Mouse (Mus musculus) adrenal gland, postnatal 10 days (tissue): ENCODE measurements around the gene Spryd7. TPM values are rescaled to one million over a fixed set of nuclear protein-coding genes. Genes with fewer than 3 reads are reported as not detected.
"Not testable (repeated sequence)": the region's sequence is repeated elsewhere in the genome, so short reads cannot be mapped to it uniquely, and the experiment has no call there.

Experiments used
- DNase-seq: peaks from one replicate; pipeline ENCODE4 v3.0.0; 2021; ENCODE audit warnings: mixed read lengths
- long read RNA-seq, 2 experiments: library from polyadenylated mRNA; stranded (forward); transcript quantifications; one replicate each; pipeline ENCODE4 v2.0.0; 2021
- total RNA-seq, 2 experiments: library from RNA; stranded (reverse); gene quantifications; 2 replicates each; pipeline ENCODE4 v1.2.3; 2021

The Spryd7 gene
- 10 to 100 TPM; 17.2 to 18.8 TPM for total RNA-seq
- long read RNA-seq, experiment 1, full-length matches to known transcripts = 30 of 38 reads
- long read RNA-seq, experiment 1, partial matches to known transcripts = 4 of 38 reads
- long read RNA-seq, experiment 1, other reads (novel, unspliced or antisense) = 4 of 38 reads
- long read RNA-seq, experiment 2, full-length matches to known transcripts = 12 of 19 reads
- long read RNA-seq, experiment 2, partial matches to known transcripts = 7 of 19 reads
- long read RNA-seq, experiment 2, other reads (novel, unspliced or antisense) = 0 of 19 reads

DNA sequence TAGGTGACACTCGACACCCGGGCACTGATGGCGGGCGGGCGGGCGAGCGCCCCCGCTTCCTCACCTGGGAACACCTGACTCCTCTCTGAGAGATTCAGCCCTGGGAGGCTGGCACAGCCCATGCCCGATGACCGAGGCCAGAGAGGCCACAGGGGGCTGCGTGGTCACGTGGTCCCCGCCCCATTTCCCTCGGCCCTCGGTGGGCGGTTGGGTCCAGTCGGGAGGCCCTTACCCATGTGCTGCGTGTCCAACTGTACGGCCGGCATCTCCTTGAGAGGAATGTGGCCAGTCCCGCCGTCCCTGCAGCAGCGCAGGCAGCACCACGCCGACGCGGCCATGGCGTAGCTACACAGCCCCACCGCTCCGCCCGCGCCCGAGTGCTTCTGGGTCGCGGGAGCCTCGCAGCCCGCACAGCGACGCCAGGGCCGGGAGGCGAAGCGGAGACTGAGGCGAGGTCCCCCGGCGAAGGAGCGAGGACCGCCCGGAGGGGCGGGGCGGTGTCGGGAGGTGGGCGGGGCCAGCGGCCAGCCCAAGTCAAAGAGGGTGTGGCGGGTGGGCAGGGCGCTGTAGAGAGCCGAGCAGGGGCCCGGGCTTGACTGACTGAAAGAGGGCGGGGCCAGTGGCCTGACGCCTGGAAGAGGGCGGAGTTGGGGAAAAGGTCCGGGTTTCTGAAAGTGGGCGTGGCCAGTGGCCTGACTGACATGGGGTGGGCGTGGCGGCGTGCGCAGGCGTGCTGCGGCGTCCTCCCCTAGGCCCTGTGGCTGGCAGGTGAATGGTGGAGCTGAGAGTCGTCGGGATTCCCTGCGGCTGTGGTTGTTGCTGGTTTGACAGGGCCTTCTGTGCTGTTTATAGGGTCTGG, at the start of gene Spryd7:
Gene Spryd7 (minus strand): TSS at position 598 of the 859 bp plus-strand sequence.
- peak; percentile 97 for DNase-seq

DNA sequence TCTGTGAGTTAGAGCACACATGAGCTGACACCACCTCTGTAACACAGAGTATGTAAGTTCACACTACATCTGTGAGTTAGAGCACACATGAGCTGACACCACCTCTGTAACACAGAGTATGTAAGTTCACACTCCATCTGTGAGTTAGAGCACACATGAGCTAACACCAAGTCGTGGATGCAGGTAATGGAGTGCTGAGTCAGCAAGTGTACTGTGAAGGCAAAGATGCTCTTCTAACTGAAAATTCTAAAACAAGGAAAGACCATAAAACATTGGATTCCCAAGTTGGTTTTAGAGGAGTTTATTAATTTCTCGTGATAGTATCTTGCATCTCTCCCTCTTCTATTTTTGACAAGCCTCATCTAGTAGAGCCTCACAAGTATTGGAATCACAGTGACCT, 49.4 kb upstream of the Spryd7 start:
- not testable (repeated sequence) for DNase-seq

DNA sequence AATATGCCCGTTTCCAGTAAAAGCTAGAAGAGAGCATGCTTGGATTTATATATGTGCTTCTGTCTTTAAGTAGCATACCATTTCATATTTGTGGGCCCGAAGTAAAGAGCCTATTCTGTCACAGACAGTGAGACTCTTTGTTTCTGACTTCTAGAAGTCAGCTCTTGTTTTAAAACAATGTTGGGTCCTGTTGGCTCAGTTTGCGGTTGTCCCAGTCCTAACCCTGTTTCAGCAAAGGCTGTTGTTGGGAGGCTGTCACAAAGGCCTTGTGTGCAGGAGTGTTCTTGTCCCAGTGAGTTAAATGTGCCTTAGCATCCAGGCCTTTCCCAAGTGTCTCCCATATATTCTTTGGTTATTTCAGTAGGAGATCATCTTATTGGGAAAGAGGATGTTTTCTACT, 47.4 kb upstream of the Spryd7 start:
- no peak for DNase-seq

DNA sequence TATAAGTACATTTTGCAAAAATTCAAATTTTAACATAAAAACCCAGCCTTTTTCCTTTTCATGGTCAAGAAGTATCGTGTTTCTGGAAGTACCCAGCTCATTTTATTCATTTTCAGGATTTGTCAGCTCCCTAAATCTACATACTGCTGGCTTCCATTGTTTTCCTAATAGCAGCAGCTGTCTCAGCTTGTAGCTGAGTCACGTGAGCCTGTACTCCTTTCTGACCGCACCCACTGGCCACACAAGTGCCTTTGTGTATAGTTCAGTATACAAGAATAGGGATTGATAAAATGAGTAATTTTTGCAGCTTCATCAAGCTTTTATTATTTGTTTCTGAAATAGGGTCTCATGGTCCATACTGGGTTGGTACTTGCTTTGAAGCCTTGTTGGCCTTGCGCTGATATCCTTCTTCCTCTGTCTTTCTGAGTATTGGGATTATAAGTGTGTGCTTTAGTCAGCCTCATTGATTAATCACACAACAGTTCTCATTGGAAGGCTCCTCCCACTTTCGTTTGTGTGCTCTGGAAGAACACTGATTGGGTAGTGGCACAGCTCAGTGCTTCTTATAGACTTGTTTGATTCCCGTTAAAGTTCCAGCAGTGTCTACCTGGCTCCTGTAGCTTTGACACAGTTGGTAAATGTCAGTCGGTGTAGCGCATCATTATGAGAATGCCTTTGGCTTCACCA, 46.5 kb upstream of the Spryd7 start:
- no peak for DNase-seq

DNA sequence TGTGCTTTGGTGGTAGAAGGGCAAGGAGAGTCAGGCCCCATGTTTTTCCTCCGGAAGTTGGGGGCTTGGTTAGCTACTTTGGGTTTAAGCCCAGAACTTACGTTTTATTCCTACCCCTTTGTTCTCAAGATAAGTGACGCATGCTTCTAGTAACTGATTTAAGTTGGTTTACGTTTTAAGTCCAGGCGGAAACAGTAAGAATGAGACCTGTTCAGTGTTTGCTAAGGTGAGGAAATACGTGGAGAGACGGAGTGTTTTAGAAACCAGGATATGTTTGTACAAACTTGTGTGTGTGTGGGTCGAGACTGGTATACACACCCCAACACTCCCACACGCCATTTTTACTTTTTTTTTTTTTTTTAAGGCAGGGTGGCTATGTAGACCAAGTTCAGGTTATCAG, 44.7 kb upstream of the Spryd7 start:
- DNase-seq = no peak

DNA sequence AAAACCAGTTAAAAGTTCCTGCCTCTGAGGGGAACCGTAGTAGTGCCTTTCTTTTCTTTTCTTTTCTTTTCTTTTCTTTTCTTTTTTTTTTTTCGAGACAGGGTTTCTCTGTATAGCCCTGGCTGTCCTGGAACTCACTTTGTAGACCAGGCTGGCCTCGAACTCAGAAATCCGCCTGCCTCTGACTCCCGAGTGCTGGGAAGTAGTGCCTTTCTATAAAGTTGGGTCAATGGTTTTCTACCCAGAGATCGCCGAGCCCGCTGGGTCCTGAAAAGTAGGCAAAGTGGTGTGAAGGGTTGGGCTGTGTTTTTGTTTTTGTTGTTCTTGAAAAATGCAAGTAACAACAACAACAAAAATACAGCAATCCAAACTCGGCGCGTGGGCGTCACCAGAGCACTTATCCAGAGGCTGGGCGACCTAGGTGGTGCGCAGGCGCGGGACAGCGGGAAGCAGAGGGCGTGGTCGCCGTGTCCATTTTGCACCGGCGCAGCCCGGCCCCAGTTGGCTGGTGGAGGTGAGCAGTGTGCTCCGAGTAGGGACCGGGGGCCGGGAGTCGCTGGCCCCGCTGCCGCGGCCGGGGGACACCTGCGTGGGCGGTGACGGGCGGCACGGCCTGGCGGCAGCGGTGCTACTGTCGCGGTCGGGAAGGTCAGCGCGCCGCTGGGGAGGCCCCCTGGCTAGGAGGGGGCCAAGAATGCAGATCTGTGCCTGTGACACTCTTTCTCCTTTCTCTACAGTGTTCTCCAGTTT, 42.5 kb upstream of the Spryd7 start:
- peak; percentile 94 for DNase-seq

DNA sequence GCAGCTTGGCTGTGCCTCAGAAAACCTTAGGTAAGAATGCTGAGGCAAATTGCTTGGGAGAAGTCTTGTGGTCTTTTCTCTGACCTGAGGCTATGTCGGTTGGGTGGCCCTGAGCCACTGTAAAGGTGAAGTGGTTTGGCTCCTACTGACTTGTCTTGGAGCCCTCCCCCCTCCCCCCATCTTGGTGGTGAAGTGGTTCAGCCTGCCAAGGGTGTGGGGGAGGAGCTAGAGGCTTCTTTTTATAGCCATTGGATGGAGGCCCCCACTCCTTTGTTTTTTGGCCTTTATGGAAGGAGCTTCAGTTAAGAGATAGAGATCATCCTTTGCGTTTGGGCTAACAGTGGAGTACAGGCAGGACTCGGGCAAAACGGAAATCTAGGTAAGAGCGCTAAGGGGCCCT, 41.3 kb upstream of the Spryd7 start, which contains the start of gene Trim13:
Gene Trim13 (plus strand): TSS at position 280 of the 400 bp plus-strand sequence.
- no peak for DNase-seq

DNA sequence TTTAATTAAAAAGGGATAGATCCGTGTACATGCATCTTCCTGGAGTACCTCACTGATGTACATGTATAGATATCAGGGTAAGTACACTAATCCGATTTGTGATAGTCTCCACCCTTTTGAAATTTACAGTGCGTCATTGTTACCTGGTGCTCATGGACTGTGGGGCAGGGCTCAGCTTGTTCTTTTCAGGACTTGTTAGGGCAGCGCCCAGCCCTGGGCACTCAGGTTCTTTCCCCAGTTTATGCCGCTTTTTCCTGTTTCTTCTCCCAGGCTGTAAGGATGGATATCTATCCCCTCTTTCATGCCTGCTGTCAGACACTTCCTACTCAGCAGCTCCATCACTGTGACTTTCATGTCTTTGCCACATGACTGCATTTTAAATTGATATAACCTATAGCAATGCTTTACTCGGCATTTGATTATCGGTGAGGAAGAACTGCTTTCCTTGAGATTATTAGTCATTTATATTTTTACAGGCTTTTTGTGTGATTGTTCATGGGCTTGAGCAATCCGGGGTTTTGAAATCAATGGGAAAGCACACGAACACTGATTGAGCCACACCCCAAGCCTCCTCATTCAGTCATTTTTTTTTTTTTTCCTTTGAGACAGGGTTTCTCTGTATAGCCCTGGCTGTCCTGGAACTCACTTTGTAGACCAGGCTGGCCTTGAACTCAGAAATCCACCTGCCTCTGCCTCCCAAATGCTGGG, 40.2 kb upstream of the Spryd7 start:
- DNase-seq = no peak

DNA sequence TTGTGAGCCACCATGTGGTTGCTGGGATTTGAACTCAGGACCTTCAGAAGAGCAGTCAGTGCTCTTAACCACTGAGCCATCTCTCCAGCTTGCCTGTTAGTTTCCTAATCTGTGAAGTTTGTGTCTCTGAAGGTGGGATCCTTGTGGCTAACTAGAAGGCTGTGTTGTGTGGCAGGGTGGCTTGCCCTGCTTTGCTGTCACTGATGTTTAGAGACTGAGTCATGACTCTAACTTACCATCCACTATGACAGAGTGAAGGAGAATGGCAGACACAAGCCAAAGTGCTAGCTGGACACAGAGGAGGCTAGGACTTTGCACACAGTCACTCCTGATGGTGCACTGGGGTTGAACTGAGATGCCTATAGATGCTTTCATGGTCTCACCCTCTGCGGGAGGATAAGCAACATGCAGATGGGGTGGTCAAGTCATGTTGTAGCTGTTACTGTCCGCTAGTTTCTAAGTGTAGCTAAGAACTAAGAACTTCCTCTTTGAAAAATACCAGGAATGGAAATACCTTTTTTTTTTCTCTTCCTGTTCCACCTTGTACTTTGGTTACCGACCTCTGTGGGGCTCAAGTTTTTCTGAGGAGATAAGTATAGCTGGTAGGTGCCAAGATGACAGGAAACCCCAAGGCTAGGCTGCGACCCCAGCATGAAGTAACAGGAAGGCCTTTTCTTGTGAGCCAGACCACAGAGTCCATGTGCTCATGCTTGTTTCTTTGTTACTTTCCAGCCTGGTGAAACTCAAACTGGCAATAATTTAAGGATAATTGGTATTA, 32.8 kb upstream of the Spryd7 start:
- no peak for DNase-seq

DNA sequence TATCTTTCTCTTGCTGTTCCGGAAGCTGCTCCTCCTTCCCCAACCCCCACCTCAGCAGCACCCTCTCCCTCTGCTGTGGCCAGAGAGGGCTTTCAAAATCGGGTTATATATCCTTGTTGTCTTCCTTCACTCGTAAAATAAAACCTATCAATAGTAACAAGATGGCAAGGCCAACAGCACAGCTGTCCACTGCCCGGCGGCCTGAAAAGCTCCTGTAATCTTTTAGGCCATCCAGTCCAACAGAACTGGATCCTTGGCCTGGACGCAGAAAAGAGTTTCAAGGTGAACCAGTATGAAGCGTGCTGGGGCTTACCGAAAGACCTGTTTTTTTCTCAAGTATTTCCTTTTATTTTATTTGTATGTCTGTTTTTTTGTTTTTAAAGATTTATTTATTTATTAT, 19.3 kb upstream of the Spryd7 start:
- DNase-seq = no peak

DNA sequence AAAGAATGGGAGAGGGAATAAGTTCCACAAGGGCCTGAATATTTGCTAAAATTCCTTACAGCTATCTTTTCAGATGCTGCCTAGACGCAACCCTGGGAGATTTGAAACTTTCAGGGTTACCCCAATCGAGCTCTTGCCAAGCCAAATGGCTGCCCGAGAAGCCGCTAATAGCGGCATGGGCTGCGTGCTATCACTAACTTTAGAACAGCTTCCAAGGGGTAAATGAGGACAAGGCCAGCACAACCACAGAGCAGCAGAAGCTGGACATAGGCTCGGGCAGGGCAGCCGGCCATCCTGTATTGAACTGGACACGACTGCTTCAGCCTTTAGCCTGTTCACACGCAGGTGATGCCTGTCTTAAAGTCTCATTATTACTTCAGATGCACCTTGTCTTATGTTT, 18.4 kb upstream of the Spryd7 start:
- DNase-seq = peak; percentile 45

DNA sequence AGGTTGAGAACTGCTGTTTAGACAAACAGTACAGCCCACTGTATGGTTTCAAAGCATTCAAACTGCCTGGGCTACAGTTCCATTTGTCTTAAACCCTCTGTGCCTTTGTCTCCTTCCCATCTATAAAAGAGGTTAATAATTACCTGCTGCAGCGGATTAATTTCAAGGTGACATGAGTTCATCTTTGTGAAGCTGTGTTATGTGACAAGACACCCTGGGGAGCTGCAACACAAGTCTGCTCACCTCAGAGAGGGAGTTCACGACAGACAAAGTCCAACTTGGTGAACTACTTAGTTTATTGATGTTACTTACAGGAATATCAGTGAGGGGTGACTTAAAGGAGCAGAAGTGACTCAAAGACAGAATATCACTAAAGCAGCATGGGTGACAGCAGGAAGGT, 15.4 kb upstream of the Spryd7 start:
- DNase-seq = no peak

DNA sequence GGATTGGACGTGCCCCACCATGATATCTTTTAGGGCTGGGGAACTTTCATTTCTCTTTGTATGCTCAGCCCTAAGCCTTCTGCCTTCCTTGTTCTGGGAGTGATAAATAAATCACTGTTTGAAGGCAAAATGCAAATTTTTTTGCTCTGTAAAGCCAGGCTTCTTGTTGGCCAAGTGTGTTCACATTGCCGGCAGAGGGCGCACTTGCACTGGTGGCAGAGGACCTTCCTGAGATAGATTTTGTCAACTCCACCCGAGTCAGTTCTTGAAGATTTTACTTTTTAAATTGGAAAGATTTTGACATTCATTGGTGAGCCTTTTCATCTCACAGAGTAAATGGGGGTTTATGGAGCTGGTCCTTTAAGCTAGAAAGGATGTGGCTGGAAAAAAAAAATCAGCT, 14.7 kb upstream of the Spryd7 start:
- peak; percentile 93 for DNase-seq

DNA sequence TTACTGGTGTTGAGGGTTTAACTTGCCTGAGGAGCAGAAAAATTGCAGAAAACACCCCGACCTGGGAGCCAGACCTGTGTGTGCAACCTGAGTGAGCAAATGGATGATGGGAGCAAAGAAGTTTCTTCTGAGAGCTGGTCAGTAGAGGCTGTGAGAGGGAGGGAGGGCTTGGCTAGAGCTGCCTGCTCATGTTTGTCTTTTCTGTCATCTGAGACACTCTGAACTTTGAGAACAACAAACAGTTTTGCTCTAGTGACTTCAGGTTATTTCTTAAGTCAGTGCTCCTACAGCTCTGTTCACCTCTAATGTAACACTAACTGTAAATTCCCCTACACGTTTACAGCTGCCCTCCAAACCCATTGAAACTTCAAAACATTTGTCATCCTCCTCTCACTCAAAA, 12.7 kb upstream of the Spryd7 start:
- no peak for DNase-seq

DNA sequence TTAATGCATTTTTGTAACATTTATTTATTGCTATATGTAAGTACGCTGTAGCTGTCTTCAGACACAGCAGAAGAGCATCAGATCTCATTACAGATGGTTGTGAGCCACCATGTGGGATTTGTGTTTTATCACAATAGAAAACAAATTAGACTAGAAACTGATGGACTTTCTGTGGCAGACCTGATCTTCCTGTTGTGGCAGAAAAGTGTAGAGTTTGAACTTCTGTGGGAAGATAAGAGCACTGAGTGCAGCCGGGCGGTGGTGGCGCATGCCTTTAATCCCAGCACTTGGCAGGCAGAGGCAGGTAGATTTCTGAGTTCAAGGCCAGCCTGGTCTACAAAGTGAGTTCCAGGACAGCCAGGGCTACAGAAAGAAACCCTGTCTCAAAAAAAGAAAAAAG, 9.5 kb upstream of the Spryd7 start:
- not testable (repeated sequence) for DNase-seq

DNA sequence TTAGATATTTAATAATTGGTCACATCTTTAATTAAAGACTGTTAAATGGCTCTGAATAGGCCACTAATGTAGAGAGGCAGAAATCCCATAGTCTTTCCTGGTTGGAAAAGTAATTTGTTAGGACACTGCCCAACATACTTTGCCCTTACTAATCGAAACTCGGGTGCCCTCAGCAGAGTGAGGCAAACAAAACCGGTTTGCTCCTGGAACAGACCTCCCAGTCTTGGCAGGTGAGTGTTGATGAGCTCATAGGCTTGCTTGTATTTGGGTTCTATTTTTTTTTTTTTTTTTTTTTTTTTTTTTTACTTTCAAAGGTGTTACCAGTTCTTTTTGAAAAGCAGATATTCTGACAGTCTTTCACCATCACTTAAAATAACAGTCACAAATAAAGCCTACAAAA, 3.2 kb upstream of the Spryd7 start:
- DNase-seq = no peak

DNA sequence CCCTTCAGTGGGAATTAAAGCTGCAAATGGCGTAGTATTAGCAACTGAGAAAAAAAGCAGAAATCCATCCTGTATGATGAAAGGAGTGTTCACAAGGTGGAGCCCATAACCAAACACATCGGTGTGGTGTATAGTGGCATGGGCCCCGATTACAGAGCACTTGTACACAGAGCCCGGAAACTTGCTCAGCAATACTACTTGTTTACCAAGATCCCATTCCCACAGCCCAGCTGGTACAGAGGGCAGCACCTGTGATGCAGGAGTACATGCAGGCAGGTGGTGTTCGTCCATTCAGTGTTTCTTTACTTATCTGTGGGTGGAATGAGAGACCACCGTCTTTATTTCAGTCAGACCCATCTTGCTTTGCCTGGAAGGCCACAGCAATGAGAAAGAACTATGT, 2.2 kb upstream of the Spryd7 start:
- DNase-seq = no peak

DNA sequence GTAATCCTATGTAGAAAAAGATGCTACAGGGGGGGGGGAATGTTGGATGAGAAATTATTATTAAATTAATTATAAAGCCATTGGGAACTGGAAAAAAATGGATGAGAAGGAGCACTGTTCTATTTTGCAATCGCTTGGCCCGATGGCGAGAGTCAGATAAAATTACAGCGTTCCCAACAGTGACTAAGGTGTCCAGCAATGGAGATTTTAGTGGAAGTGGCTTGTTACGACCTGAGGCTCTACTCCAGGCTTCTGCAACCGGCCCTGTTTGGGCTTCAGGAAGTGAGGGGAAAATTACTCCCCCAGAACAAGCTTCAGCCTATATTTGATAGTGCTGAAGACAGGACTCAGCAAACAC, 776 bp downstream of the Spryd7 start:
- DNase-seq = no peak

DNA sequence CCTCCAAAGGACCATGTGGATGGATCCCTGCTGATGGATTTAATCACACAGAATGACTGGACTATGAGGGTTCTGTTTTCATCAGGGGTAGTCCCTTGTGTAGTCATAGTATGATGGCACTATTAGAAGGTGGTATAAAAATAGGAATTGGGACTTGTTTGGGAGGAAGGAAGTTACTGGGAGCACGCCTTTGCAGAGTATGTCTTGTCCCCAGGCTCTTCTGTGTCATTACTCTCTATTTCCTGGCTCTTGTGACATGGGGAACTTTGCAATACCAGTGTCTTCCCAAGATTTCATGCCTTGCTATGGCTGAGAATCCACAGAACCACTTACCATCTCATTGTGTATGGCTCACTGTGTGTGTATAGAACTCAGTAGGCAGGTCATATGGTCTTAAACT, 8.1 kb downstream of the Spryd7 start:
- DNase-seq = no peak

DNA sequence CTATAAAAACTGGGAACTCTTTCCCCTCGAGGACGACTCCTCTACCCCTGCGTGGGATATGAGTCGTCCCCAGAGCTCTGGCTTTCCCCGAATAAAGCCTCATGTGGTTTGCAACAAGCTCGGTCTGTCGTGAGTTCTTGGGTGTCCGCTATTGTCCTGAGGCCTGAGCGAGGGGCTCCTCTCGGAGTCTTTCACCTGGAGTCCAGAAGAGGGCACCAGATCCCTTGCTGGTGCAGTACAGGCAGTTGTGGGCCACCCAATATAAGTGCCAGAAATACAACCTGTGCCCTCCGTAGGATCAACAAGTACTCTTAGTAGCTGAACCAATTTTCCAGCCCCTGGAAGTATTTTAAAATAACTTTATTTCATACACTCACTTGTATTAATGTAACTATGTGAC, 18.9 kb downstream of the Spryd7 start:
- not testable (repeated sequence) for DNase-seq
